Mouse (Mus musculus): Measurements from ENCODE around the gene Sspn.

DNA sequence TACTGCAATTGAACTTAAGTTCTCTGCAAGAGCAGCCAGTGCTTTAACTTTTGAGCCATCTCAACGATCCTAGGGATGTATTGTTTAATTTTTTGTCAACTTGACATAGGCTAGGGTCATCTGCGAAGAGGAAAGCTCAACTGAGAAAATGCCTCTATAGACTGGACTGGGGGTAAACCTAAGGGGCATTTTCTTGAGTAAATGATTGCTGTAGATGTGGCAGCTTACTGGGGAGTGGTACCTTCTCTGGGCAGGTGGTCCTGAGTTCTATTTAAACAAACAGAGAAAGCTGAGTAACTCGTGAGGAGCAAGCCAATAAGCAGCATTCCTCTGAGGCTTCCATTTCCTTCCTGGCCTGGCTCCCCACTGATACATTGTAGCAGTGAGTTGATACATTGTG, at the start of gene Sspn:
- no peak for TF ChIP-seq ZNF384 (IDR thresholded peaks at IDR 0.05; ENCODE audit: low read depth, low read length)
- TF ChIP-seq CHD2 (IDR thresholded peaks at IDR 0.05; ENCODE audit: low read depth, low read length) = no peak
- TF ChIP-seq ZC3H11A (IDR thresholded peaks at IDR 0.05; ENCODE audit: borderline replicate concordance, low read depth, low read length) = no peak
- no peak for TF ChIP-seq MAFK (IDR thresholded peaks at IDR 0.05; ENCODE audit: insufficient read depth, low read depth, low read length)
